Mouse (Mus musculus) small intestine, adult 2 months (tissue): Measurements from ENCODE around the gene Pkib.

Experiments
- CTCF ChIP-seq: fragments of 200-500 bp; IDR thresholded peaks from 2 replicates; pipeline ENCODE4 v1.5.1; 2012; ENCODE audit warnings: low read depth, mild to moderate bottlenecking, control low read depth, inconsistent platforms, low read length, moderate library complexity, mixed read lengths; ENCODE audit not compliant: insufficient replicate concordance, insufficient read length; ENCODE audit errors: extremely low read depth
- POLR2A ChIP-seq: fragments of 200-500 bp; IDR thresholded peaks from 2 replicates; pipeline ENCODE4 v1.6.1; 2012; ENCODE audit warnings: low read depth, mild to moderate bottlenecking, control low read depth, inconsistent platforms, low read length, moderate library complexity

DNA sequence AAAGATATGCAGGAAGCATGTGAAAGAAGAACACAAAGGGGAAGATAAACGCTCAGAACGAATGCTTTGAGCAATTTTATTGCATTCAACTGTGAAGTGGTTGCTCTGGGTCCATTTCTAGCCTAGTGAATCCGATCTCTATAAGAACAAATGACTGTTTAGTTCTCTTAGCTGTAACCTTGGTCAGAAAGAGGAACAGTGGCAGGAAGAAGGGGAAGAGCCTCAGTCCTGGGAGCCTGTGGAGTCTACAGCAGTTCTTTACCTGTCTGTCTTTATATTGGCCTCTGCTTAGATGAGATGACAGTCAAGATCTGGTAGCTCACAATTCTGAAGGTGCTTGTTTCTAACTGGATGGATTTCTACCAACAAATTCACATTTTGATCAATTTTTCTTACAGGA, 56.2 kb downstream of the Pkib start:
- TF ChIP-seq CTCF (no peak), POLR2A (no peak)
